Mouse (Mus musculus): Measurements from ENCODE around the gene Snph. TPM values are rescaled to one million over a fixed set of nuclear protein-coding genes. Genes with fewer than 3 reads are reported as not detected.

Gene Snph
- polyA plus RNA-seq, 1 experiment from 2014 or later = 2.8 TPM

DNA sequence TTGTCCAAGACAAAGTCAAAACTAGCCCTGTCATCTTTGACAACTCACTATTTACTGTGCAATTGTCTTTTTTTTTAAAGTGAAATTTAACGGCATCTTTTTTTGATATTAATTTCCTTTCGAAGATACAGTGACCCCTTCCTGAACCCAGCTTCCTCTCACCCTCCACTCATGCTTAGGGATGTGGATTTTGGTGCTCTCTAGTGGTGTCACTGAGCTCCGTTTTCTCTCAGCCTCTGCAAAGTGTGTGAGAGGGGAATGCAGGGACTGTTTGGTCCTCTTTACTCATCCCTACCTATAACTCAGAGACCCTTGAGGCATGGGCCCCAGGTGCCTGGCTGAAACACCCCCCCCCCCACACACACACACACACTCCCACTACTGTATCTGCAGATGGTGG is 46.5 kb downstream of the Snph start:
- H3K36me3 ChIP-seq (ENCODE audit: control insufficient read depth, insufficient read depth, low read length) = no peaks in the 10 kb centered on the region
- WGBS = 39% methylated on average over 3 of the region's 3 CpGs
- DNase-seq (ENCODE audit: low spot score) (no peak), ATAC-seq (replicated peaks; ENCODE audit: low FRiP score, low TSS enrichment, low read depth) (no peak)
- no peak overlapping the region for H3K4me2 ChIP-seq (ENCODE audit: low read length)
- no peak overlapping the region for H3K27ac ChIP-seq (ENCODE audit: low read depth)
- H3K27me3 ChIP-seq (replicated peaks; ENCODE audit: control insufficient read depth, insufficient read depth, low read length) = no peaks in the 10 kb centered on the region
- H3K4me3 ChIP-seq (ENCODE audit: low read depth, low read length) = no peak overlapping the region
- no peaks in the 10 kb centered on the region for H3K9me3 ChIP-seq (ENCODE audit: control insufficient read depth, low read length)
- no peaks in the 10 kb centered on the region for H3K4me1 ChIP-seq (replicated peaks; ENCODE audit: control insufficient read depth, insufficient read depth, low read length)
- H3K9ac ChIP-seq (ENCODE audit: low read length) = no peak overlapping the region

DNA sequence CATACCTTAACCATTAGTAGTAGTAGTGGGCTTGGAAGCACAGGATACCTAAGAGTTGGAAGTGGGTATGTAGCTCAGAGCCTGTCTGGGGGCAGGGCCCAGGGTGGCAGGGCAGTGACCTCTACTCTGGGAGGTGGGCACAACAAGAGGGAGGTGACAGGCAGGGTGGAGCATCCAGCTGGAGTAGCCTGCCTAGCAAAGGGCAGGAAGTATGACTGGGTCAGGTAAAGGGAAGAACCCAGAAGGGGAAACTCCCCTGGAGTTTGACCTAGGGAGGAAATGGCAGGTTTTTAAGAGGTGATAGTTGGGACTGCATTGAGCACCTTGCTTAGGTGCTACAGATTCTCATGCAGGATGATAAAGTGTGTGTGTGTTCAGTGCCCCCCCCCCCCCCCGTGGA is 51.4 kb downstream of the Snph start:
- H3K36me3 ChIP-seq (ENCODE audit: control insufficient read depth, insufficient read depth, low read length) = no peaks in the 10 kb centered on the region

DNA sequence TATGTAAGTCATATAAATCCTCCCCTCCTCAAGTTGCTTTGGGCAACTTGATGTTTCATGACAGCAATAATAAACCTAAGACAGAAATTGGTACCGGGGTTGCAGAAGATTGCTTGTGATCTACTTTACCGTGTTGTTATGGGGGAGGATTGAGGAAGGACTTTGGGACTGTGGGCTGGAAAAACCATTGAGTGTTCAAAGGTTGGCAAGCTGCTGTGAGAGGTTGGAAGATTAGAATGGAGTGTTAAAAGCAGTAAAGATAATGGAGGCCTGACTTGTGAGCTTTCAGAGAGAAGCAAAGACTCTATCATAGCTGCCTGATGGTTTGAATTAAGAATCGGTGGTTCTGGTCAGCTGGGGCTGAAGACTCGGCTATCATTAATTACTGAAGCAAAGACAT is 53.2 kb downstream of the Snph start:
- Histone ChIP-seq H3K9ac (ENCODE audit: low read length) (no peak overlapping the region), H3K9me3 (ENCODE audit: control insufficient read depth, low read length) (no peaks in the 10 kb centered on the region), H3K27me3 (replicated peaks; ENCODE audit: control insufficient read depth, insufficient read depth, low read length) (no peaks in the 10 kb centered on the region), H3K4me3 (ENCODE audit: low read depth, low read length) (no peak overlapping the region), H3K36me3 (ENCODE audit: control insufficient read depth, insufficient read depth, low read length) (no peaks in the 10 kb centered on the region), H3K27ac (ENCODE audit: low read depth) (no peak overlapping the region), H3K4me1 (replicated peaks; ENCODE audit: control insufficient read depth, insufficient read depth, low read length) (peaks cover 8% of the 10 kb centered on the region), H3K4me2 (ENCODE audit: low read length) (no peak overlapping the region)
- DNase-seq (ENCODE audit: low spot score) (no peak), ATAC-seq (replicated peaks; ENCODE audit: low FRiP score, low TSS enrichment, low read depth) (no peak)
- 79% methylated on average over 4 of the region's 4 CpGs for WGBS

More for the DNA sequence above, 51.4 kb downstream of the Snph start:
- peaks cover 4% of the 10 kb centered on the region; the same call in 1 of the 2 replicates for H3K4me1 ChIP-seq (replicated peaks; ENCODE audit: control insufficient read depth, insufficient read depth, low read length)
- H3K27me3 ChIP-seq (replicated peaks; ENCODE audit: control insufficient read depth, insufficient read depth, low read length) = no peaks in the 10 kb centered on the region
- no peak overlapping the region for H3K9ac ChIP-seq (ENCODE audit: low read length)
- no peak for ATAC-seq (replicated peaks; ENCODE audit: low FRiP score, low TSS enrichment, low read depth)
- H3K27ac ChIP-seq (ENCODE audit: low read depth) = no peak overlapping the region
- DNase-seq (ENCODE audit: low spot score) = no peak
- 17% methylated on average over 1 of the region's 1 CpGs for WGBS
- no peaks in the 10 kb centered on the region for H3K9me3 ChIP-seq (ENCODE audit: control insufficient read depth, low read length)
- H3K4me2 ChIP-seq (ENCODE audit: low read length) = no peak overlapping the region
- no peak overlapping the region for H3K4me3 ChIP-seq (ENCODE audit: low read depth, low read length)

DNA sequence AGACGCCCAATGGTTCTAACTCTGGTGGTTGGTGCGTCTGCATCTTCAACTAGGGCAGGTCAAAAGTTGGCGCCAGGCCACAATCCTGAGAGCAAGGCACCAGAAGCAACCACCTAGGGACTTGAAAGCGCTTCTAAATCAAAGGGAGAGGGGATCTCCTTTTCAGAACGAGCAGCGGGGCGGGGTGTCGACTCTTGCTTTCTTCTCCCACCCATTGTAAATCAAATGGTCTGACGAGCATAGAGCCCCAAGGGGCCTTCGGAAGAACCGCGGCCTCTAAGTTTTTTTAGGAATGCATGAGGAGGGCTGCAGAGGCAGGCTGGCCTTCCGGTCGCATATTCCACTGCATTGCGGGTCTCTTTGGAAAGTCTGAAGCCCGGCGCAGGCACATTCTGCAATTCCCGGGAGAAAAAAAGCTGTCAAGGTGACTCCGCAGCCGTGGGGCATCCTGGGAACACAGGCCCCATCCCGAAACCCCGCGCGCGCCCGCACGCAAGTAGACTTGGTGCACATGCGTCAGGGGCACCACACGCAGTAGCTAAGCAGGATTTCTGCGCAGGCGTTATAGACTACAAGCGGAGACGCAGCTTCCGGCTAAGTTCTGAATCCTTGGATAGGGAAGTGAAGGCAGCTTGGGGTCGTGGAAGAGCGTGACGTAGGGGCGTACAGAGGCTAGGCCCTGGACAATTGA is 56.5 kb downstream of the Snph start:
- 2% methylated on average over 38 of the region's 38 CpGs for WGBS

DNA sequence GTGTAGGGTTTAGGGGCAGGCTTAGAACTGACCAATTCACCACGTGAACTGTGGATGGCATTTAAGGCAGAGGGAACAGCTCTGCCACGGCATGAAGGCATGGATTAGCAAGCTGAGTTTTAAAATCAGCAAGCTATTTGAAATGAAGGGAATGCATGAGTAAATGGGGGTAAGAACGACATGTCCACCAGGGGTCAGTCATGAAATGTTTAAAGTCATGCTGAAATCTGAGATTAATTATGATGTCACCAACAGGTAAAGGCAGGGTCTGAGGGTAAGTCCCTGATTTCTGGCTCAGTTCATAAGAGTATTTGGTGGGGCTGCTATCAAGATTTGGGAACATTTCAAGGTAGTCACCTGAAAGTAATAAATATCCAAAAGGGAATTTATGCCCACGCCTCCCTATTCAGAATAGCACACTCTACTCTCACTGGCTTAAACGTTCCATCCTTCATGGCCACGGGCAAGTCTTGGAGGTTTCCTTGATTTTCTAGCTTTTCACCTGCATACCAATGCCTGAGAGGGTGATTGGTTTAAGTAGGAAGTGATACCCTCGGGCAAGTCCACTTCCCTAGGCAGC is 57.2 kb downstream of the Snph start:
- Histone ChIP-seq H3K27ac (ENCODE audit: low read depth) (peak overlapping the region; percentile 81), H3K4me1 (replicated peaks; ENCODE audit: control insufficient read depth, insufficient read depth, low read length) (peaks cover 8% of the 10 kb centered on the region), H3K4me2 (ENCODE audit: low read length) (peak overlapping the region; percentile 78), H3K9me3 (ENCODE audit: control insufficient read depth, low read length) (no peaks in the 10 kb centered on the region), H3K4me3 (ENCODE audit: low read depth, low read length) (peak overlapping the region; percentile 40), H3K9ac (ENCODE audit: low read length) (peak overlapping the region; percentile 54), H3K27me3 (replicated peaks; ENCODE audit: control insufficient read depth, insufficient read depth, low read length) (no peaks in the 10 kb centered on the region), H3K36me3 (ENCODE audit: control insufficient read depth, insufficient read depth, low read length) (no peaks in the 10 kb centered on the region)
- 31% methylated on average over 7 of the region's 7 CpGs for WGBS
- ATAC-seq (replicated peaks; ENCODE audit: low FRiP score, low TSS enrichment, low read depth) = no peak; the same call in 1 of the 2 replicates
- DNase-seq (ENCODE audit: low spot score) = peak; percentile 59

More for the DNA sequence above, 56.5 kb downstream of the Snph start:
- ATAC-seq (replicated peaks; ENCODE audit: low FRiP score, low TSS enrichment, low read depth) = peak; percentile 81
- Histone ChIP-seq H3K27me3 (replicated peaks; ENCODE audit: control insufficient read depth, insufficient read depth, low read length) (no peaks in the 10 kb centered on the region), H3K9me3 (ENCODE audit: control insufficient read depth, low read length) (no peaks in the 10 kb centered on the region), H3K4me1 (replicated peaks; ENCODE audit: control insufficient read depth, insufficient read depth, low read length) (peaks cover 8% of the 10 kb centered on the region), H3K4me3 (ENCODE audit: low read depth, low read length) (peak overlapping the region; percentile 40), H3K4me2 (ENCODE audit: low read length) (peak overlapping the region; percentile 78), H3K36me3 (ENCODE audit: control insufficient read depth, insufficient read depth, low read length) (no peaks in the 10 kb centered on the region), H3K27ac (ENCODE audit: low read depth) (peak overlapping the region; percentile 81), H3K9ac (ENCODE audit: low read length) (peak overlapping the region; percentile 54)
- peak; percentile 87 for DNase-seq (ENCODE audit: low spot score)

DNA sequence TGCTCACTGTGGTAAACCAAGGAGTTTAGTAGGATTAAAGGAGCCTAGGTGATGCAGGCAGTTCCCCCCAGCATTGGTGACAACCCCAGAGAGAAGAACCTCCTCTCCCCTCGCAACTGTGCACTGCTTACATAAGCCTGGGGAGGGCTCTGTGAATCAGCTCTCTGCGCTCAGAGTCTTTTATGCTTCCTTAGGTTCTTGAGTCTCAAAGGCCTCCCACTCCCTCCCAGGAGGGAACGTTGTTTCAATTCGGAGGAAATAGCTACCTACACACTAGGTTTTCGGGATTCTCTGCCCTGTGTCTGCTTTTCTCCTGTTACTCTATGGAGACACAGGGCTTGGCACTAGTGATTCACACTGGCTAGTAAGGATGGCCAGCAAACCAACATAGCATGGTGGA is 57.8 kb downstream of the Snph start:
- 71% methylated on average over 5 of the region's 5 CpGs for WGBS
- ATAC-seq (replicated peaks; ENCODE audit: low FRiP score, low TSS enrichment, low read depth) (no peak), DNase-seq (ENCODE audit: low spot score) (no peak)
- no peaks in the 10 kb centered on the region for H3K27me3 ChIP-seq (replicated peaks; ENCODE audit: control insufficient read depth, insufficient read depth, low read length)
- H3K36me3 ChIP-seq (ENCODE audit: control insufficient read depth, insufficient read depth, low read length) = no peaks in the 10 kb centered on the region
- H3K9ac ChIP-seq (ENCODE audit: low read length) = no peak overlapping the region
- H3K4me3 ChIP-seq (ENCODE audit: low read depth, low read length) = no peak overlapping the region
- peaks cover 8% of the 10 kb centered on the region for H3K4me1 ChIP-seq (replicated peaks; ENCODE audit: control insufficient read depth, insufficient read depth, low read length)
- H3K9me3 ChIP-seq (ENCODE audit: control insufficient read depth, low read length) = no peaks in the 10 kb centered on the region
- H3K27ac ChIP-seq (ENCODE audit: low read depth) = no peak overlapping the region
- H3K4me2 ChIP-seq (ENCODE audit: low read length) = no peak overlapping the region

DNA sequence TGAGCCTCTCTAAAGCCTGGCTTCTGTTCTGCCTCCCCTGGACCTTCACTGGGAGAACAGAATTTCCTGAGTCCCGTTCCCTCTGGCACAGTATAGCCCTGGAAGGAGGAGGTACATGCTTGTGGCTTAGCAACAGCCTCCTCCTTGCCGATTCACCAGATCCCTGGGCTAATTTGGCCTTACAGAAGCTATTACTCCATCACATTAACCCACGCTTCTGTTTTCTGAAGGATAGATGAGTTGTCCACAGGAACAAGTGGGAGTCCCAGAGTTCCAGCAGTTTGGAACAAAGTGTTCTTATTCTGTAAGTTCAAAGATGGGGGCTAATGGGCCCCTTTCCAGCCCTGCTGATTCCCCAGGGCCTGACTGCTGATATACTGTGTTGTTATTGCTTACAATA is 58.7 kb downstream of the Snph start:
- peaks cover 8% of the 10 kb centered on the region for H3K4me1 ChIP-seq (replicated peaks; ENCODE audit: control insufficient read depth, insufficient read depth, low read length)
- ATAC-seq (replicated peaks; ENCODE audit: low FRiP score, low TSS enrichment, low read depth) = no peak
- H3K9ac ChIP-seq (ENCODE audit: low read length) = no peak overlapping the region
- WGBS = 75% methylated on average over 3 of the region's 3 CpGs
- no peaks in the 10 kb centered on the region for H3K9me3 ChIP-seq (ENCODE audit: control insufficient read depth, low read length)
- H3K27ac ChIP-seq (ENCODE audit: low read depth) = no peak overlapping the region
- no peak overlapping the region for H3K4me2 ChIP-seq (ENCODE audit: low read length)
- H3K36me3 ChIP-seq (ENCODE audit: control insufficient read depth, insufficient read depth, low read length) = no peaks in the 10 kb centered on the region
- no peak for DNase-seq (ENCODE audit: low spot score)
- H3K27me3 ChIP-seq (replicated peaks; ENCODE audit: control insufficient read depth, insufficient read depth, low read length) = no peaks in the 10 kb centered on the region
- H3K4me3 ChIP-seq (ENCODE audit: low read depth, low read length) = no peak overlapping the region

DNA sequence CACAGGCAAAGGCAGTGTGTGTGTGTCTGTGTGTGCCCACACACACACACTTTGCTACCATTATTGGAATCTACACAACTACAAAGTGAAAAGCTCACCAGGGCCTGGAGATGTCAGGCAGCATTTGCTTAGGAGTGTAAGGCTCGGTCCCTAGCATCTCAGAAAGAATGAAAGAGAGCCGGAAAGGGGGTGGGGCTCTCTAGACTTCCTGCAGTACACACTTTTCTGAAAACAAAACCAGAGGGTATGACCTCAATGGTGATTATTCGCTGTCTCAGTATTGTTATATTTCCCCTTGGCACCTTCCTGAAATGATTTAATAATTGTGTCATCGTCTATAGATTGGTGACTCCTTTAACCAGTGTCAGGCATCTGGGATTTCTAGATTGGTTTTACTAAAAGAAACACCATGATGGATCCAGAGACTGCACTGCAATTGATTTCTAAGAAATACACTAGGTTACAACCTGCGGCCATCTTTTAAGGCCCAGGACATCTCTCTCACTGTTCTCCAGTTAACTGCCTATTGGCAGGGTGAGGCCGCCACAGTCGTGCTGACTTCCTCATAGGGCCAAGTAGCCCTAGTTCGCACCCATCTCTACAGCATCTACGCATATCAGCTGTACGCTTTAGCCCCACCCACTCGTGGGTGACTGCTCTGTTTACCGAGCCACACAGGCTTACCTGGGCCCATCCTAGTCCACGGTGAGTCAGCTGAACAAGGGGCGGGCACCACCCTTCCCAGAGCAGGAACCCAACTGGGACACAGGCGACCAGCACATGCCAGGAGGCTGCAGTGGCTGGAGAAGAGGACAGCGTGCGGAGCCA is 60.3 kb downstream of the Snph start, which contains the start of gene Sdcbp2:
Gene Sdcbp2, plus strand, starts transcription at position 750 of the 828 bp plus-strand sequence.
- no peaks in the 10 kb centered on the region for H3K36me3 ChIP-seq (ENCODE audit: control insufficient read depth, insufficient read depth, low read length)
- 67% methylated on average over 17 of the region's 17 CpGs for WGBS
- H3K4me3 ChIP-seq (ENCODE audit: low read depth, low read length) = no peak within 1 kb of the TSS
- DNase-seq (ENCODE audit: low spot score) = peak; percentile 67
- H3K27ac ChIP-seq (ENCODE audit: low read depth) = no peak within 1 kb of the TSS
- H3K9me3 ChIP-seq (ENCODE audit: control insufficient read depth, low read length) = no peaks in the 10 kb centered on the region
- H3K4me1 ChIP-seq (replicated peaks; ENCODE audit: control insufficient read depth, insufficient read depth, low read length) = peaks cover 8% of the 10 kb centered on the region
- no peaks in the 10 kb centered on the region for H3K27me3 ChIP-seq (replicated peaks; ENCODE audit: control insufficient read depth, insufficient read depth, low read length)
- ATAC-seq (replicated peaks; ENCODE audit: low FRiP score, low TSS enrichment, low read depth) = peak; percentile 66
- no peak within 1 kb of the TSS for H3K9ac ChIP-seq (ENCODE audit: low read length)
- no peak within 1 kb of the TSS for H3K4me2 ChIP-seq (ENCODE audit: low read length)
